Mouse (Mus musculus) CH12.LX (cell line): ENCODE data around the gene Clba1. TPM values are rescaled to one million over a fixed set of nuclear protein-coding genes. Genes with fewer than 3 reads are reported as not detected.

Experiments used
- DNase-seq: peaks from one replicate; pipeline ENCODE4 v3.0.0-alpha.2; 2013; ENCODE audit errors: extremely low read depth
- H3K27ac ChIP-seq: 2 replicates; pipeline ENCODE4 v1.5.1; 2012; ENCODE audit warnings: low read depth, mild to moderate bottlenecking, control low read depth, moderate library complexity; ENCODE audit not compliant: insufficient read depth
- H3K27me3 ChIP-seq: replicated peaks from 2 replicates; pipeline ENCODE3; 2012; ENCODE audit warnings: inconsistent platforms
- H3K36me3 ChIP-seq, 2 experiments: replicated peaks in 1 of 2; 2 replicates each; pipeline versions ENCODE3 to v1.6.1; 2012; ENCODE audit warnings: inconsistent platforms in 1 of 2, low read length in 1 of 2, mild to moderate bottlenecking in 1 of 2, mixed read lengths in 1 of 2, moderate library complexity in 1 of 2; ENCODE audit not compliant: control insufficient read depth in 1 of 2, insufficient read depth in 1 of 2
- H3K4me1 ChIP-seq, 2 experiments: 2 replicates each; pipeline ENCODE4 v1.6.1; 2012; ENCODE audit warnings: inconsistent platforms in 1 of 2, moderate library complexity in 1 of 2; ENCODE audit not compliant: insufficient read depth in 2 of 2, control insufficient read depth in 1 of 2
- H3K4me2 ChIP-seq: 2 replicates; pipeline ENCODE4 v1.6.1; 2012; ENCODE audit warnings: low read depth, mild to moderate bottlenecking, control low read depth; ENCODE audit not compliant: poor library complexity, insufficient read depth, severe bottlenecking
- H3K4me3 ChIP-seq, 3 experiments: fragments of 150-350 bp in 1 of 3; sonication (generic) in 1 of 3; replicated peaks in 1 of 3; 2 replicates each; pipeline versions ENCODE3 to v1.5.1; 2011 to 2012; ENCODE audit warnings: low read depth in 2 of 3, low read length in 2 of 3, mild to moderate bottlenecking in 2 of 3, moderate library complexity in 2 of 3, control low read depth in 1 of 3, improper control_type of control experiment in 1 of 3, inconsistent platforms in 1 of 3, mixed read lengths in 1 of 3; ENCODE audit not compliant: poor library complexity in 1 of 3
- H3K79me2 ChIP-seq: replicated peaks from 2 replicates; pipeline ENCODE4 v1.6.1; 2012; ENCODE audit warnings: mild to moderate bottlenecking, moderate library complexity; ENCODE audit not compliant: control insufficient read depth, poor library complexity, insufficient read depth, severe bottlenecking; ENCODE audit errors: extremely low read depth
- H3K9ac ChIP-seq: 2 replicates; pipeline ENCODE4 v1.6.1; 2012; ENCODE audit warnings: low read depth, mild to moderate bottlenecking, control low read depth, moderate library complexity; ENCODE audit not compliant: insufficient read depth
- H3K9me3 ChIP-seq: replicated peaks from 2 replicates; pipeline ENCODE3; 2012; ENCODE audit warnings: low read length, inconsistent platforms, mixed read lengths
- BHLHE40 ChIP-seq: IDR thresholded peaks from 2 replicates; pipeline ENCODE4 v1.6.1; 2011; ENCODE audit warnings: mild to moderate bottlenecking, low read depth, low read length, improper control_type of control experiment
- CHD1 ChIP-seq: IDR thresholded peaks from 2 replicates; pipeline ENCODE4 v1.6.1; 2012; ENCODE audit warnings: low read depth, low read length, improper control_type of control experiment, inconsistent platforms
- E2F4 ChIP-seq: IDR thresholded peaks from 2 replicates; pipeline ENCODE4 v1.6.1; 2011; ENCODE audit warnings: low read depth, low read length, improper control_type of control experiment; ENCODE audit not compliant: insufficient replicate concordance
- ELF1 ChIP-seq: IDR thresholded peaks from 2 replicates; pipeline ENCODE4 v1.6.1; 2014; ENCODE audit warnings: low read depth, mild to moderate bottlenecking, inconsistent platforms, low read length, improper control_type of control experiment
- GABPA ChIP-seq: IDR thresholded peaks from 2 replicates; pipeline ENCODE4 v1.6.1; 2012; ENCODE audit warnings: low read depth, low read length, improper control_type of control experiment, inconsistent platforms; ENCODE audit not compliant: insufficient replicate concordance
- IRF4 ChIP-seq: IDR thresholded peaks from 2 replicates; pipeline ENCODE4 v1.6.1; 2014; ENCODE audit warnings: low read depth, mild to moderate bottlenecking, inconsistent platforms, low read length, improper control_type of control experiment
- JUN ChIP-seq: IDR thresholded peaks from 2 replicates; pipeline ENCODE4 v1.6.1; 2011; ENCODE audit warnings: low read depth, mild to moderate bottlenecking, low read length, improper control_type of control experiment, moderate library complexity; ENCODE audit not compliant: insufficient read depth
- KAT2A ChIP-seq: IDR thresholded peaks from 2 replicates; pipeline ENCODE4 v1.6.1; 2012; ENCODE audit warnings: low read length, improper control_type of control experiment, inconsistent platforms; ENCODE audit not compliant: insufficient replicate concordance
- MAFK ChIP-seq: IDR thresholded peaks from 2 replicates; pipeline ENCODE4 v1.6.1; 2011; ENCODE audit warnings: low read length, improper control_type of control experiment; ENCODE audit not compliant: insufficient replicate concordance
- MAX ChIP-seq: IDR thresholded peaks from 2 replicates; pipeline ENCODE4 v1.6.1; 2011; ENCODE audit warnings: low read length, improper control_type of control experiment
- MAZ ChIP-seq: IDR thresholded peaks from 2 replicates; pipeline ENCODE4 v1.6.1; 2012; ENCODE audit warnings: low read depth, mild to moderate bottlenecking, inconsistent platforms, low read length, improper control_type of control experiment, moderate library complexity
- MEF2A ChIP-seq: IDR thresholded peaks from 2 replicates; pipeline ENCODE4 v1.6.1; 2014; ENCODE audit warnings: low read depth, mild to moderate bottlenecking, inconsistent platforms, low read length, improper control_type of control experiment, borderline replicate concordance
- MYC ChIP-seq: IDR thresholded peaks from 2 replicates; pipeline ENCODE4 v1.6.1; 2011; ENCODE audit warnings: low read depth, mild to moderate bottlenecking, improper control_type of control experiment, low read length
- NELFE ChIP-seq: IDR thresholded peaks from 2 replicates; pipeline ENCODE4 v1.6.1; 2011; ENCODE audit warnings: low read depth, low read length, improper control_type of control experiment
- NRF1 ChIP-seq: IDR thresholded peaks from 2 replicates; pipeline ENCODE4 v1.6.1; 2014; ENCODE audit warnings: low read depth, mild to moderate bottlenecking, inconsistent platforms, low read length, improper control_type of control experiment, moderate library complexity
- SIN3A ChIP-seq: IDR thresholded peaks from 2 replicates; pipeline ENCODE4 v1.6.1; 2012; ENCODE audit warnings: low read length, improper control_type of control experiment, inconsistent platforms
- TCF12 ChIP-seq: IDR thresholded peaks from 2 replicates; pipeline ENCODE4 v1.6.1; 2014; ENCODE audit warnings: low read depth, mild to moderate bottlenecking, inconsistent platforms, low read length, improper control_type of control experiment
- ZKSCAN1 ChIP-seq: IDR thresholded peaks from 2 replicates; pipeline ENCODE4 v1.6.1; 2012; ENCODE audit warnings: low read depth, inconsistent platforms, low read length, improper control_type of control experiment, borderline replicate concordance
- dilution Hi-C: fragments of 300-500 bp; cut with MboI; formaldehyde crosslinking; loops from 2 replicates; pipeline ENCODE4 v1.14.3; 2020; ENCODE audit warnings: low sequenced_read_pairs; ENCODE audit not compliant: extremely low pct_unique_long_range_greater_than_20kb, extremely low pct_ligation_motif_present
- in situ Hi-C: fragments of 300-500 bp; cut with MboI; formaldehyde crosslinking; loops from 3 replicates; pipeline ENCODE4 v1.14.3; 2019; ENCODE audit warnings: low sequenced_read_pairs, low pct_ligation_motif_present, low pct_unique_long_range_greater_than_20kb, mixed read lengths
- polyA plus RNA-seq: library from polyadenylated mRNA; unstranded; fragments of >175 nt; gene quantifications from 2 replicates; pipeline ENCODE4 v1.2.1, GENCODE M21; 2012; ENCODE audit warnings: low read depth; ENCODE audit not compliant: insufficient read length
- total RNA-seq, 2 experiments: library from RNA; depleted of rRNA; stranded (reverse); fragments of 300-350 nt in 1 of 2; fragments of >200 nt in 1 of 2; gene quantifications; 2 replicates each; pipeline ENCODE4 v1.2.3; 2012 to 2014

Gene Clba1
- total and polyA plus RNA-seq, 3 experiments, result 2.5 to 3.5 (median 3.5) TPM

DNA sequence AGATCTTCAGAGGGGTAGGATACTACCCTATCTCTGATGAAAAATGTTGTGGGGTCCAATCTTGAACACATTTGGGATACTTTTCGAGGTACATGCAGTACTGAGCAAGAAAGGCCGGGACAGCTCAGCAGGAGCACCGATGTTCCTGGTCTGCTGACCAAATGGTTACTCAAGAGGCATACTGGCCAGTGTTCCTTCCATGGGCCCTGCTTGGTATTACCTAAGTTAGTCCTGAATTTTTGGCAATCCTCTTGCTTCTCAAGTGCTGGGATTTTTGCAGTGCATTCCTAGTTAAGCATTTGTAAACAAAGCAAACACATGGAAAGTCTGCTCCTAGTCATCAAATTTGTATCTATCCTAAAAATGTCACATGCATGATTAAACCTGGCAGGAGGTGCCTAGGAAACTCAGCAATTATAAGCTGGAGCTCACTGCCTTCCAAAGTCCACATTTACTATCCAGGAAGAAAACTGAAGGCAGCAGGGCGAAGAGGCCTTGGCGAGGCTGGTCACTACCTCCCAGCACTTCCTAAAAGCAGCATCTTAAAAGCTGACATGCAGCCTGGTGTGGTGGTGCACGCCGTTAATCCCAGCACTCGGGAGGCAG, 10.4 kb downstream of the Clba1 start:
- Histone ChIP-seq H3K4me2 (no peak overlapping the region), H3K79me2 (peaks cover 42% of the 10 kb centered on the region), H3K36me3 (peaks cover 64 to 96% of the 10 kb centered on the region in 2 experiments), H3K9me3 (no peaks in the 10 kb centered on the region), H3K4me1 (peaks cover 10 to 25% of the 10 kb centered on the region in 2 experiments), H3K9ac (no peak overlapping the region), H3K4me3 (no peak overlapping the region), H3K27me3 (no peaks in the 10 kb centered on the region), H3K27ac (no peak overlapping the region)
- TF ChIP-seq BHLHE40 (no peak), MYC (no peak), E2F4 (no peak), JUN (no peak)
- DNase-seq, result no peak
- in situ Hi-C loops (no loop called here), dilution Hi-C loops (loop anchor here (10.0 kb wide), 1 partner anchor 74 kb away; no protein-coding TSS in a partner anchor)

DNA sequence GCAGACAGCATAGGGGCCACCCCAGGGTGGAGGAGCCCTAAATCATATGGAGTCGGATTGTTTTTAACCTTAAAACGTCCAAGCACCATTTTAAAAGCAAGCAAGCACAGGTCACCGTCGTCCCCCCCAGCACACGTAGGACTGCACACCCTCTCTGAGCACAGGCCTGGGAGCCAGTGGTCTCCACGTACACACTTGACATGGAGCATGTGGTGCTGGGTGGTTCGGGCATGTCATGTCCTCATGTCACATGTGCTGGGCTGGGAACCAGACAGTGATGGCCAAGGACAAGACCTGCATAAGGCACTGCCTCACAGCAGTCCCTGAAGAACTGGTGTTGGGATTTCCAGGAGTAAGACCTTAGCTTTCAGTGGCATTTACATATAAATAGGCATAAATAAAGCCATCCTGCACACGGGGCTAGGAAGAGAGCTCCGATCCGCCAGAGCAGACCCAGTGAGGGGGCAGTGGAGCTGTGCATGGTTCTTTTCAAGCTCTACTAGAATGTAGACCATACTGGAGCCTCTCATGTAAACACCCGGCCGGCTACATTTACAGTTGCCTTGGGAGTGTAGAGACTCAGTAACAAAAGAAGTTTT, 11.8 kb downstream of the Clba1 start:
- TF ChIP-seq MAX (no peak), MAZ (no peak), GABPA (no peak), SIN3A (no peak), KAT2A (no peak), IRF4 (no peak), NRF1 (no peak), CHD1 (no peak), ZKSCAN1 (no peak), NELFE (no peak), E2F4 (no peak), MEF2A (no peak), TCF12 (no peak), MAFK (no peak), ELF1 (no peak)
- TF ChIP-seq, all 38 proteins: peak for 0
- Histone ChIP-seq H3K9ac (no peak overlapping the region), H3K36me3 (peaks cover 72 to 94% of the 10 kb centered on the region in 2 experiments), H3K9me3 (no peaks in the 10 kb centered on the region), H3K79me2 (peaks cover 55% of the 10 kb centered on the region), H3K4me3 (no peak overlapping the region), H3K27ac (no peak overlapping the region), H3K4me2 (no peak overlapping the region), H3K27me3 (no peaks in the 10 kb centered on the region), H3K4me1 (peaks cover 12 to 37% of the 10 kb centered on the region in 2 experiments)
- no peak for DNase-seq
- in situ Hi-C loops (no loop called here), dilution Hi-C loops (no loop called here)
